Mouse (Mus musculus): ENCODE results near the gene Hoxa9. TPM values are rescaled to one million over a fixed set of nuclear protein-coding genes. Genes with fewer than 3 reads are reported as not detected.

Hoxa9 gene
- polyA plus RNA-seq, 1 experiment from 2014 or later: 0.26 TPM

GRCm38 (mm10) chr6:52249415-52249738, 18.5 kb upstream of the Hoxa9 start:
- 1% methylated on average over 16 of the region's 16 CpGs for WGBS (ENCODE audit: insufficient replicate concordance)
- H3K27me3 ChIP-seq (ENCODE audit: insufficient read depth, low read length): peaks cover 99% of the 10 kb centered on the region
- no peak overlapping the region for H3K27ac ChIP-seq (ENCODE audit: low read depth)
- no peak overlapping the region for H3K9ac ChIP-seq (replicated peaks)
- no peak overlapping the region for H3K4me3 ChIP-seq (ENCODE audit: low read depth, low read length)
- DNase-seq (no peak), ATAC-seq (no peak)
- H3K9me3 ChIP-seq (ENCODE audit: low read length): no peaks in the 10 kb centered on the region
- peaks cover 8% of the 10 kb centered on the region; the same call in 1 of the 2 replicates for H3K4me1 ChIP-seq (ENCODE audit: insufficient read depth)
- no peak overlapping the region for H3K4me2 ChIP-seq (ENCODE audit: low read depth, low read length)
- H3K36me3 ChIP-seq (replicated peaks; ENCODE audit: insufficient read depth, low read length): no peaks in the 10 kb centered on the region
- TF ChIP-seq CTCF (IDR thresholded peaks at IDR 0.05; ENCODE audit: low read depth) (no peak), EP300 (IDR thresholded peaks at IDR 0.05; ENCODE audit: low read depth) (no peak)

GRCm38 (mm10) chr6:52248638-52249414, 17.9 kb upstream of the Hoxa9 start:
- no peak overlapping the region for H3K4me2 ChIP-seq (ENCODE audit: low read depth, low read length)
- H3K9ac ChIP-seq (replicated peaks): no peak overlapping the region
- H3K4me1 ChIP-seq (ENCODE audit: insufficient read depth): peaks cover 8% of the 10 kb centered on the region; the same call in 1 of the 2 replicates
- 3% methylated on average over 26 of the region's 27 CpGs for WGBS (ENCODE audit: insufficient replicate concordance)
- H3K9me3 ChIP-seq (ENCODE audit: low read length): no peaks in the 10 kb centered on the region
- H3K36me3 ChIP-seq (replicated peaks; ENCODE audit: insufficient read depth, low read length): no peaks in the 10 kb centered on the region
- peaks cover 99% of the 10 kb centered on the region for H3K27me3 ChIP-seq (ENCODE audit: insufficient read depth, low read length)
- DNase-seq (no peak), ATAC-seq (no peak)
- H3K27ac ChIP-seq (ENCODE audit: low read depth): no peak overlapping the region
- TF ChIP-seq EP300 (IDR thresholded peaks at IDR 0.05; ENCODE audit: low read depth) (no peak), CTCF (IDR thresholded peaks at IDR 0.05; ENCODE audit: low read depth) (no peak)
- no peak overlapping the region for H3K4me3 ChIP-seq (ENCODE audit: low read depth, low read length)

- TF ChIP-seq EP300 (IDR thresholded peaks at IDR 0.05; ENCODE audit: low read depth): no peak
- no peak for TF ChIP-seq CTCF (IDR thresholded peaks at IDR 0.05; ENCODE audit: low read depth)
- ATAC-seq: no peak
- DNase-seq: no peak
- WGBS (ENCODE audit: insufficient replicate concordance): 2% methylated on average over 23 of the region's 23 CpGs
- no peak overlapping the region for H3K27ac ChIP-seq (ENCODE audit: low read depth)
- no peaks in the 10 kb centered on the region for H3K36me3 ChIP-seq (replicated peaks; ENCODE audit: insufficient read depth, low read length)
- peaks cover 8% of the 10 kb centered on the region; the same call in 1 of the 2 replicates for H3K4me1 ChIP-seq (ENCODE audit: insufficient read depth)
- no peaks in the 10 kb centered on the region for H3K9me3 ChIP-seq (ENCODE audit: low read length)
- peaks cover 99% of the 10 kb centered on the region for H3K27me3 ChIP-seq (ENCODE audit: insufficient read depth, low read length)
- no peak overlapping the region for H3K9ac ChIP-seq (replicated peaks)
- no peak overlapping the region for H3K4me3 ChIP-seq (ENCODE audit: low read depth, low read length)
- no peak overlapping the region for H3K4me2 ChIP-seq (ENCODE audit: low read depth, low read length)
These were observed 17.1 kb upstream of the Hoxa9 start for GRCm38 (mm10) chr6:52247766-52248637.

- WGBS (ENCODE audit: insufficient replicate concordance): 3% methylated on average over 3 of the region's 3 CpGs
- ATAC-seq (no peak), DNase-seq (no peak)
- Histone ChIP-seq H3K27me3 (ENCODE audit: insufficient read depth, low read length) (peaks cover 99% of the 10 kb centered on the region), H3K27ac (ENCODE audit: low read depth) (no peak overlapping the region), H3K4me2 (ENCODE audit: low read depth, low read length) (no peak overlapping the region), H3K9ac (replicated peaks) (no peak overlapping the region), H3K36me3 (replicated peaks; ENCODE audit: insufficient read depth, low read length) (no peaks in the 10 kb centered on the region), H3K4me1 (ENCODE audit: insufficient read depth) (peaks cover 8% of the 10 kb centered on the region; the same call in 1 of the 2 replicates), H3K9me3 (ENCODE audit: low read length) (no peaks in the 10 kb centered on the region), H3K4me3 (ENCODE audit: low read depth, low read length) (no peak overlapping the region)
- TF ChIP-seq EP300 (IDR thresholded peaks at IDR 0.05; ENCODE audit: low read depth): no peak
- TF ChIP-seq CTCF (IDR thresholded peaks at IDR 0.05; ENCODE audit: low read depth): no peak
These were observed 16.0 kb upstream of the Hoxa9 start for GRCm38 (mm10) chr6:52246916-52247315.

- no peak overlapping the region for H3K4me2 ChIP-seq (ENCODE audit: low read depth, low read length)
- TF ChIP-seq CTCF (IDR thresholded peaks at IDR 0.05; ENCODE audit: low read depth): no peak
- TF ChIP-seq EP300 (IDR thresholded peaks at IDR 0.05; ENCODE audit: low read depth): no peak
- peaks cover 8% of the 10 kb centered on the region; the same call in 1 of the 2 replicates for H3K4me1 ChIP-seq (ENCODE audit: insufficient read depth)
- no peak for DNase-seq
- H3K27ac ChIP-seq (ENCODE audit: low read depth): no peak overlapping the region
- no peak for ATAC-seq
- H3K27me3 ChIP-seq (ENCODE audit: insufficient read depth, low read length): peaks cover 99% of the 10 kb centered on the region
- no peaks in the 10 kb centered on the region for H3K36me3 ChIP-seq (replicated peaks; ENCODE audit: insufficient read depth, low read length)
- H3K9me3 ChIP-seq (ENCODE audit: low read length): no peaks in the 10 kb centered on the region
- no peak overlapping the region for H3K9ac ChIP-seq (replicated peaks)
- 1% methylated on average over 26 of the region's 26 CpGs for WGBS (ENCODE audit: insufficient replicate concordance)
- H3K4me3 ChIP-seq (ENCODE audit: low read depth, low read length): no peak overlapping the region
These were observed 15.5 kb upstream of the Hoxa9 start for GRCm38 (mm10) chr6:52246403-52246803.

GRCm38 (mm10) chr6:52245757-52246142, 14.9 kb upstream of the Hoxa9 start, which contains the start of gene Hoxa11:
Gene Hoxa11 (minus strand): TSS chr6:52245810.
- WGBS (ENCODE audit: insufficient replicate concordance): 5% methylated on average over 20 of the region's 20 CpGs
- H3K4me1 ChIP-seq (ENCODE audit: insufficient read depth): peaks cover 8% of the 10 kb centered on the region; the same call in 1 of the 2 replicates
- no peak for ATAC-seq
- H3K4me3 ChIP-seq (ENCODE audit: low read depth, low read length): peak within 1 kb of the TSS; percentile 22
- H3K4me2 ChIP-seq (ENCODE audit: low read depth, low read length): no peak within 1 kb of the TSS
- H3K27me3 ChIP-seq (ENCODE audit: insufficient read depth, low read length): peaks cover 99% of the 10 kb centered on the region
- TF ChIP-seq EP300 (IDR thresholded peaks at IDR 0.05; ENCODE audit: low read depth) (no peak), CTCF (IDR thresholded peaks at IDR 0.05; ENCODE audit: low read depth) (no peak)
- no peak within 1 kb of the TSS for H3K9ac ChIP-seq (replicated peaks)
- H3K36me3 ChIP-seq (replicated peaks; ENCODE audit: insufficient read depth, low read length): no peaks in the 10 kb centered on the region
- H3K27ac ChIP-seq (ENCODE audit: low read depth): no peak within 1 kb of the TSS
- no peaks in the 10 kb centered on the region for H3K9me3 ChIP-seq (ENCODE audit: low read length)
- no peak for DNase-seq
